Mouse (Mus musculus) forebrain, embryonic 15.5 days (tissue): ENCODE data around the gene Gm13941. TPM values are rescaled to one million over a fixed set of nuclear protein-coding genes. Genes with fewer than 3 reads are reported as not detected.

ENCODE experiments used
- ATAC-seq: fragments of 200-750 bp; cut with Nextera tagmentation; replicated peaks from 2 replicates; pipeline ENCODE4 v1.8.0; 2017; ENCODE audit warnings: mild to moderate bottlenecking, moderate TSS enrichment, moderate library complexity
- H3K27ac ChIP-seq: fragments of 300-500 bp; sonication (generic); replicated peaks from 2 replicates; pipeline ENCODE4 v1.5.1; 2015; ENCODE audit warnings: mild to moderate bottlenecking, inconsistent platforms
- H3K27me3 ChIP-seq: fragments of 300-500 bp; sonication (generic); 2 replicates; pipeline ENCODE4 v1.6.1; 2015; ENCODE audit warnings: inconsistent platforms
- H3K36me3 ChIP-seq: fragments of 300-500 bp; sonication (generic); 2 replicates; pipeline ENCODE4 v1.6.1; 2015; ENCODE audit warnings: mild to moderate bottlenecking, inconsistent platforms
- H3K4me1 ChIP-seq: fragments of 300-500 bp; sonication (generic); 2 replicates; pipeline ENCODE4 v1.6.1; 2015; ENCODE audit warnings: inconsistent platforms
- H3K4me2 ChIP-seq: fragments of 300-500 bp; sonication (generic); replicated peaks from 2 replicates; pipeline ENCODE4 v1.6.1; 2015; ENCODE audit warnings: mild to moderate bottlenecking, inconsistent platforms
- H3K4me3 ChIP-seq: fragments of 300-500 bp; sonication (generic); 2 replicates; pipeline ENCODE4 v1.5.1; 2015; ENCODE audit warnings: mild to moderate bottlenecking, inconsistent platforms
- H3K9ac ChIP-seq: fragments of 300-500 bp; sonication (generic); replicated peaks from 2 replicates; pipeline ENCODE4 v1.6.1; 2015; ENCODE audit warnings: mild to moderate bottlenecking, inconsistent platforms
- H3K9me3 ChIP-seq: fragments of 300-500 bp; sonication (generic); 2 replicates; pipeline ENCODE4 v1.6.1; 2016; ENCODE audit warnings: inconsistent platforms
- WGBS: fragments of 180-500 bp; shearing (Covaris S2); methylation state at CpG from one replicate; pipeline ENCODE4 v1.1.7; 2015; ENCODE audit warnings: mixed read lengths; 5-methylcytosine and 5-hydroxymethylcytosine counted together
- polyA plus RNA-seq: library from polyadenylated mRNA; unstranded; fragments of >200 nt; fragmentation: Nextera tagmentation; extraction: Ambion mirVana; gene quantifications from 2 replicates; pipeline ENCODE4 v1.2.1, GENCODE M21; 2015

Gene Gm13941
- polyA plus RNA-seq, result not detected in 2 replicates

- Histone ChIP-seq H3K4me3 (no peak within 1 kb of the TSS), H3K4me2 (no peak within 1 kb of the TSS), H3K9me3 (no peaks in the 10 kb centered on the region), H3K4me1 (no peaks in the 10 kb centered on the region), H3K27ac (no peak within 1 kb of the TSS), H3K36me3 (no peaks in the 10 kb centered on the region), H3K27me3 (no peaks in the 10 kb centered on the region), H3K9ac (no peak within 1 kb of the TSS)
- ATAC-seq, result no peak
Observed at GRCm38 (mm10) chr2:111105882-111106281, at the start of gene Gm13941. TSS of gene Gm13941 (minus strand) at chr2:111105982.

- Histone ChIP-seq H3K4me3 (no peak within 1 kb of the TSS), H3K27ac (no peak within 1 kb of the TSS), H3K4me1 (no peaks in the 10 kb centered on the region), H3K27me3 (no peaks in the 10 kb centered on the region), H3K36me3 (no peaks in the 10 kb centered on the region), H3K9me3 (no peaks in the 10 kb centered on the region), H3K9ac (no peak within 1 kb of the TSS), H3K4me2 (no peak within 1 kb of the TSS)
- 87% methylated on average over 2 of the region's 2 CpGs for WGBS
- no peak for ATAC-seq
Observed at GRCm38 (mm10) chr2:111152836-111153235, 47.1 kb upstream of the Gm13941 start, which contains the start of gene Gm15130. TSS of gene Gm15130 (minus strand) at chr2:111152936.

- H3K36me3 ChIP-seq, result no peaks in the 10 kb centered on the region
- WGBS, result 75% methylated on average over 5 of the region's 5 CpGs
- H3K4me1 ChIP-seq, result no peaks in the 10 kb centered on the region
- ATAC-seq, result no peak
- H3K4me3 ChIP-seq, result no peak overlapping the region
- H3K4me2 ChIP-seq, result no peak overlapping the region
- H3K27me3 ChIP-seq, result no peaks in the 10 kb centered on the region
- no peak overlapping the region for H3K9ac ChIP-seq
- no peaks in the 10 kb centered on the region for H3K9me3 ChIP-seq
- no peak overlapping the region for H3K27ac ChIP-seq
Observed at GRCm38 (mm10) chr2:111135739-111136138, 30.0 kb upstream of the Gm13941 start.

- Histone ChIP-seq H3K9me3 (no peaks in the 10 kb centered on the region), H3K36me3 (no peaks in the 10 kb centered on the region), H3K4me3 (no peak overlapping the region), H3K4me1 (no peaks in the 10 kb centered on the region), H3K27ac (no peak overlapping the region), H3K27me3 (no peaks in the 10 kb centered on the region), H3K9ac (no peak overlapping the region), H3K4me2 (no peak overlapping the region)
- WGBS, result 93% methylated on average over 1 of the region's 1 CpGs
- peak; percentile 95 for ATAC-seq
Observed at GRCm38 (mm10) chr2:111058586-111059261, 47.1 kb downstream of the Gm13941 start.

Other genes with a start within 250 kb of the Gm13941 start
- gene Ano3, start 155.1 kb downstream of the Gm13941 start, polyA plus RNA-seq, result 0.87 and 0.93 TPM in 2 replicates
- not detected in 2 replicates for gene Gm15130, start 47.0 kb upstream of the Gm13941 start, polyA plus RNA-seq
- not detected in 2 replicates for gene 4930430A15Rik, start 123.6 kb upstream of the Gm13941 start, polyA plus RNA-seq
- gene Olfr1275, start 129.3 kb upstream of the Gm13941 start, polyA plus RNA-seq, result not detected in 2 replicates
- not detected in 2 replicates for gene Olfr1276, start 148.5 kb upstream of the Gm13941 start, polyA plus RNA-seq
- not detected in 2 replicates for gene Olfr1277, start 168.1 kb upstream of the Gm13941 start, polyA plus RNA-seq
- not detected in 2 replicates for gene Olfr1278, start 184.2 kb upstream of the Gm13941 start, polyA plus RNA-seq
- not detected in 2 replicates for gene Olfr1279, start 194.7 kb upstream of the Gm13941 start, polyA plus RNA-seq
- gene Olfr1280, start 208.0 kb upstream of the Gm13941 start, polyA plus RNA-seq, result not detected in 2 replicates
- gene Olfr1281, start 220.5 kb upstream of the Gm13941 start, polyA plus RNA-seq, result not detected in 2 replicates
- not detected in 2 replicates for gene Olfr1282, start 230.1 kb upstream of the Gm13941 start, polyA plus RNA-seq